Mouse (Mus musculus): ENCODE data around the gene Cby3.

GRCm38 (mm10) chr11:50394731-50395130 is 40.5 kb downstream of the Cby3 start:
- TF ChIP-seq POLR2AphosphoS2 (IDR thresholded peaks at IDR 0.05; ENCODE audit: insufficient read length, low read depth): no peak
- no peak for TF ChIP-seq MYOD1 (IDR thresholded peaks at IDR 0.05; ENCODE audit: control insufficient read depth in 1 of 3, insufficient read length in 2 of 3, low read depth in 2 of 3)
- TF ChIP-seq POLR2A (IDR thresholded peaks at IDR 0.05; ENCODE audit: insufficient read length, low read depth): no peak
- TF ChIP-seq TCF12 (IDR thresholded peaks at IDR 0.05; ENCODE audit: insufficient read depth, poor library complexity, severe bottlenecking): no peak
- no peak for TF ChIP-seq USF1 (IDR thresholded peaks at IDR 0.05; ENCODE audit: low read depth)
- TF ChIP-seq E2F4 (IDR thresholded peaks at IDR 0.05; ENCODE audit: insufficient read depth): no peak
